Mouse (Mus musculus): Measurements from ENCODE around the gene Lrp10.

- TF ChIP-seq CTCF (IDR thresholded peaks at IDR 0.05; ENCODE audit: low read depth) = no peak
- TF ChIP-seq EP300 (IDR thresholded peaks at IDR 0.05; ENCODE audit: low read depth) = no peak
Observed at GRCm38 (mm10) chr14:54477172-54477909, 13.4 kb downstream of the Lrp10 start.
